Mouse (Mus musculus): ENCODE results near the gene Slc5a4b.
"Not testable (repeated sequence)": the region's sequence is repeated elsewhere in the genome, so short reads cannot be mapped to it uniquely, and the experiment has no call there.

The Slc5a4b gene

DNA sequence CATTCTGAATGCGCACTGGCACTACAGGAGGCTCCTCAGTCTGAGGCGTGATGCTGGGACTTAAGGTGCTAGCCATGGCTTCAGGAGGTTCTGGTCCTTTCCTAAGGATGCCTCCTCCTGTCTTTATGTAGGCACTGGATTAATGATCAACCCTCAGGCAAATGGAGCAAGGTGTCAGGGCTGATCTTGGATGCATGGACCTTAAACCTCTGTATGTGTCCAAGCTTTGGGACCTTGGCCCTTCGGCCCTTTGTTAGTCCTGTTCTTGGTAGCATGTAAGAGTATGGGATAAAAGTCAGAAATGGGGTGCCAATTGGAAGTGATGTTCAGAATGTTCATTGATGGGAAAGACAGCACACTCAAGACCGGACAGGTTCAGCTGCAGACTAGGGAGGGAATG, at the start of gene Slc5a4b:
Gene Slc5a4b (minus strand): TSS at position 101 of the 400 bp plus-strand sequence.
- DNase-seq (ENCODE audit: low spot score in 2 of 2) = no peak

GRCm38 (mm10) chr10:76158009-76158408, 47.2 kb upstream of the Slc5a4b start:
- DNase-seq (ENCODE audit: low spot score in 2 of 2) = no peak

- DNase-seq (ENCODE audit: low spot score in 2 of 2) = no peak
These were observed 46.8 kb upstream of the Slc5a4b start for GRCm38 (mm10) chr10:76157528-76157927.

DNA sequence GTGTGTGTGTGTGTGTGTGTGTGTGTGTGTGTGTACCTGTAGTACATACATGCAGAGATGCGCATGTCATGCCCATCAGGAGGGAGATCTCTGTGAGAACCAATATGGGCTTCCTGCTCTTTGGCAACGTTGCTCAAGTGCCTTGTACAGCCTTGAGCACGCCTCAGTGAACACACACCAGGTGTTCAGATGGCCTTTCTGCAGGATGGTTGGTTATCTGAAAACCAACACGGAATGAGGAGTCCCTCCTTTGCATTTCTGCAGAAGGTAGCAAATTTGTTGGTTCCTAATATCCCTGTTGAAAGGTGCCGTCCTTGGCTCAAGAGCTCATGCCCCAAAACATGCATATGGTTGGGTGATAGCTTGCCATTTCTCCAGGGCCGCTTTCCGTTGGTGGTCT, 45.1 kb upstream of the Slc5a4b start:
- DNase-seq (ENCODE audit: low spot score in 2 of 2) = no peak

DNA sequence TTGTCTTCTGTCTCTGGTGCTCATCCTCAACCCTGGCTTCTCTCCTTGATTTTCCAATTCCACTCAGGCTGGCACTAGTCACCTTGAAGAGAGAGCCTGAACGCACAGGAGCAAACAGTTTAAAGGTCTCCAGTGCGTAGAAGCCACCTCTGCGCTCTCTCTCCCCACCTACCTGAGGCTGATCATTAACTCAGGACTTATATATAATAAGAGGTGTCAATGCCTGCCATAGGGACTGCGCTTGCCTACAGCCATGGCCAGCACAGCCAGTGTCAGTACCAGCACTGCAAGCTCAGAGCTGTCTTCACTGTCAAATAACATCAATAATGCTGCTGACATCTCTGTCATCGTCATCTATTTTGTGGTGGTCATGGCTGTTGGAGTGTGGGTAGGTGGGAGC, 36.5 kb upstream of the Slc5a4b start, which contains the start of gene Slc5a4a:
Gene Slc5a4a (plus strand): TSS at position 174 of the 400 bp plus-strand sequence.
- no peak for DNase-seq (ENCODE audit: low spot score in 2 of 2)

DNA sequence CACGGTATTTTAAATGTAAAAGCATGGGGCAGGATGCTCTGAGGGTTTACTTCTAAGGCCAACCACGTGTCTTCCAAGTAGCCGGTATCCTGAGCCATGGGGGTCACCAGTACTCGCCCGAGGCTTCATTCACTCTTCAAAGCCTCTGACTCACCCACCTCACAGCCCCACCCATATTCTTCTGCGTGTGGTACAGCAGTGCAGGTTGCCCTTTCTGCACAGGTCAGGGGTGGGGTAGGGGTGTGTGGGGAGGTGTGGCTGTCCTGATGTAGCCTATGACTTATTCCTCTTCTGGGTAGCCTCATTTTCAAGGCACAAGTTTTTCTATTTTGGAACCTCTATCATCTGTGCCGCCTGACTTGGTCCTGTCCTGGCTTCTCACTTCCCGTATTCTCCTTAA, 36.1 kb upstream of the Slc5a4b start:
- DNase-seq (ENCODE audit: low spot score in 2 of 2) = no peak

DNA sequence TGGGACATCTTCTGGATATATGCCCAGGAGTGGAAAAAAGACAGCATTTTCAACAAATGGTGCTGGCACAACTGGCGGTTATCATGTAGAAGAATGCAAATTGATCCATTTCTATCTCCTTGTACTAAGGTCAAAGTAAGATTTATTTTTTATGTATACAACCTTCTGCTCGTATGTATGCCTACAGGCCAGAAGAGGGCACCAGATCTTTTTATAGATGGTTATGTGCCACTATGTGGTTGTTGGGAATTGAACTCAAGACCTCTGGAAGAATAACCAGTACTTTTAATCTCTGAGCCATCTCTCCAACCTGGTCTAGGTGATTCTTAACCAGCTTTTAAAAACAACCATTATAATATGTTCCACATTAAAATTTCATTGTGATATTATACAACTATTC, 25.6 kb upstream of the Slc5a4b start:
- no peak for DNase-seq (ENCODE audit: low spot score in 2 of 2)

DNA sequence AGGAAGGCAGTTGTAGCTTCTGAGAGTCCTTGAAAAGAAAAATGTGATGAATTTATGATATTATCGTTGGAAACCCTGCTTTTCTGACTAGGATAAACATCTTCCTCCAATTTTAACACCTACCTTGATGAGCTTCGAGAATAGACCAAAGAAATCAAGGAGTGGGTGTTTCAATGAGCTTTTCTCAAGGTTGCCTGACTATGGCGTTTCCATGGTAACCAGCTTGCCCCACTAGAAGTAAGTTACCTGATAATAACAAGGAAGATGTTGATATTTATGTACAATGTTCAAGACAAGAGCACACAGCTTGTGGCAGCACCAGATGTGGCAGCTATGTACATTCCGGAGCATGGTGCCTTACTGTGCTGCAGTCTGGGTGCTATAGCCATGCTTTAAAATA, 21.7 kb upstream of the Slc5a4b start:
- DNase-seq (ENCODE audit: low spot score in 2 of 2) = no peak

DNA sequence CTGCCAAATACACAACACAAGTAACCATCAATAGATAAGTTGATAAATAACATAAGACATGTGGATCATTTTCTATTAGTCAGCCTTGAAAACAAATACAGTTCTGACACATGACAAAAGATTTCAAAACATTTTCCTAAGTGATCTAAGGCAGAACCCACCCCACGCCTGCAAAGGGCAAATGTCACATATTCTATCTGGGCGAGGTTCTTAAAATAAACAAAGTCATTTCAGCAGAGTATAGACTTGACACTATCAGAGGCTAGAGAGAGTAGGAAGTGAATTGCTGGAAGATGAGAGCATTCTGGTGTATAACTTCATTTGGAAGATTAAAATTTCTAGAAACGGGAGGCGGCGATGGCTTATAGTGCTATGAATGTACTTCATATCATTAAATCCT, 10.7 kb upstream of the Slc5a4b start:
- DNase-seq (ENCODE audit: low spot score in 2 of 2) = no peak

DNA sequence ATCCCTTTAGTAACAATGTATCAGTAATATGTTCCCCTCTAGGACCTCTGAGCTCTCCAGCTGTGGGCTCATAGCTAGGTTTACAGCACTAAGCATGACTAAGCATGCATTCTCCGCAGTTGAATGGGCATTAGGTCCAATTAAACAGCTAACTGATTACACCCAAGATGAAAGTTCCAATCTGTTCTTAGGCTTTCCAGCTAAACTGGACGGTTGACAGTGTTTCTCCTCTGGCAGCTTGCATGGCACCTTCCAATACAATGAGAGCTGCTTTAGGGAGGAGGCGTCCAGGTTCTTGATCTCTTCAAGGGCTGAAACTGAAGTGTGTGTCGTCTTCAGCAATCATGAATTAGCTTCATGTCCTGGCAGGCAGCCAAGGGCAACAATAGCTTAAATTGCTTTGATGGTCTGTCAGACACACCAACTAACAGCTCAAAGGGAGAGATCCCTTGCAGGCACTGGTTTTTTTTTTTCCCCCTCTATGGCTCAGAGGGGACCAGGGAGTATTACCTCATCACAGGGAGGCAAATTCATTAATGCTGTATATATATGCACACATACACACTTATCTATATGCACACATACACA, 9.5 kb upstream of the Slc5a4b start:
- DNase-seq (ENCODE audit: low spot score in 2 of 2) = no peak

GRCm38 (mm10) chr10:76118741-76119140, 8.0 kb upstream of the Slc5a4b start:
- DNase-seq (ENCODE audit: low spot score in 2 of 2) = no peak

GRCm38 (mm10) chr10:76117966-76118365, 7.2 kb upstream of the Slc5a4b start:
- no peak for DNase-seq (ENCODE audit: low spot score in 2 of 2)

DNA sequence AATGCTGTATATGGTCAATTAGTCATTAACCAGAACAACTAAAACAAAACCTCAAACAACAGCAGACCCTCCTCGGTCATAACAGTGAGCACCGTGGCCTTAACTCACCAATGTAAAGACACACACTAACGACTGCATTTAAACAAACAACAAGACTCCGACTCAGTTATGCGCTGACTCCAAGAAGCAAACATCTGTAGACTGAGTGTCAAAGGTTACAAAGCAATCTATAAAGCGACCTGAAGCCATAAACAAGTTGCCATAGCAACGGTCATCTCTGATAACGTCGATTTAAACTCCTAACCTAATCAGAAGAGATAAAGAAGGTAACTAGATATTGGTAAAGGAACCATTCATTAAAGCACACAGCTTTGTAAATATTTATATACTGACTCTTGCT, 13.4 kb downstream of the Slc5a4b start:
- DNase-seq (ENCODE audit: low spot score in 2 of 2) = no peak

DNA sequence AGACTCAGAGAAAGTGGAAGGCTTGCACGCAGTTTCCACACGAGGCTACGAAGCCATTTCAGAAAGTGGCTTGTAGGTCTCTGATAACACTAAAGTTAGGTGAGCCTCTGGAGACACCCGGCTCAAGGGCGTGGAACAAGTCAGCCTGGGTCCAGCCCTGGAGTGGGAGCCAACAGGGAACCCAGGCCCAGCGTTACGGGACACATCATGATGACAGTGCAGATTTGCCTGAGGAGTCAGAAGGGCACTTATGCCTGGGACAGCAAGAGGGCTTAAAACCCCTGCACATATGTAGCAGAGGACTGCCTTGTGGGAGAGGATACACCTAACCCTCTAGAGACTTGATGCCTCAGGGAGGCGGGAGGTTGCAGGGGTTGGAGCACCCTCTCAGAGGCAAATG, 14.2 kb downstream of the Slc5a4b start:
- no peak for DNase-seq (ENCODE audit: low spot score in 2 of 2)

DNA sequence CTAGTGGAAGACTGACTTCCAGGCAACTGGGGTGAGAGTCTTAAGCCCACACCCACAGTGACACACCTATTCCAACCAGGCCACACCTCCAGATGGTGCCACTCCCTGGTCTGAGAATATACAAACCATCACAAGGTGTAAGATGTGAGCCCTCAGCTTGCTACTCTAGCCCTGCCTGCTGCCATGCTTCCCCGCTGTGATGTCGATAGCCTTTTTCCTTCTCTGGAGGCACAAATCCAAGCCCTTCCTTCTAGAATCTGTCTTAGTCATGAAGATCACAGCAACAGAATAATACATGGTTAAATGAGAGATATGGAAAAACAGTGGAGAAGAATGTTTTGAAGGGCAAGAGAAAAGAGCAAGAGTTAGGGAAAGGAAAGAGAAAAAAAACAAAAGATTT, 33.8 kb downstream of the Slc5a4b start:
- DNase-seq (ENCODE audit: low spot score in 2 of 2) = not testable (repeated sequence)

DNA sequence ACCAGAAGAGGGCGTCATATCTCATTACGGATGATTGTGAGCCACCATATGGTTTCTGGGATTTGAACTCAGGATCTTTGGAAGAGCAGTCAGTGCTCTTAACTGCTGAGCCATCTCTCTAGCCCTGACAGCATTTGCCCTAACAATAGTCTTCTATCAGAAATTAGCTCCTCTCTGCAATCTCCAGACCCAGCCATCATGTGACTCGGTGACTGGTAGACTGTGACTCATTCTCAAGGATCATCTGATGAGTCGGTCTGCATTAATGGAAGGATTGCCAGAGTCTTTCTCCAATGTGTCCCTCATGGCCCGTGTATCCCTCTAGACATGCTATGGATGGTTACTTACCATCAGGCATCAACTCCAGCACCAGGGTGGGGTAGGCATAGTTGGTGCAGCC, 38.7 kb downstream of the Slc5a4b start:
- not testable (repeated sequence) for DNase-seq (ENCODE audit: low spot score in 2 of 2)

- DNase-seq (ENCODE audit: low spot score in 2 of 2) = no peak
These were observed 42.8 kb downstream of the Slc5a4b start for GRCm38 (mm10) chr10:76067674-76068613.

DNA sequence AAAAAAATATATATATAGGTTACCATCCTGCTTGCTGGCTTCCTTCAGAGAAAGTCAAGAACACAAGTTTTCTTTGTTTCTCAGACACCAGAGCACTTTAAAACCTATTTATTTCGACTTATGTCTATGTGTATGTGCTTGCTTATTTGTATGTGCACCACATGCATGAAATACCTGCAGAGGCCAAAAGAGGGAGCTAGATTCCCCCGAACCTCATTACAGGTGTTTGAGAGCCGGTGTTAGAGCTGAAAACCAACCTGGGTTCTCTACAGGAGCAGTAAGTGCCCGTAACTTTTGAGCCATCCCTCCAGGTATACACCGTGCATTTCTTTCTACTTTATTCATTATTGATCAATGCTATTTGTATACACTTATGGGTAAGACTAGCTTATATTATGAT, 48.3 kb downstream of the Slc5a4b start:
- DNase-seq (ENCODE audit: low spot score in 2 of 2) = no peak

GRCm38 (mm10) chr10:76051860-76052259, 58.9 kb downstream of the Slc5a4b start:
- no peak for DNase-seq (ENCODE audit: low spot score in 2 of 2)

DNA sequence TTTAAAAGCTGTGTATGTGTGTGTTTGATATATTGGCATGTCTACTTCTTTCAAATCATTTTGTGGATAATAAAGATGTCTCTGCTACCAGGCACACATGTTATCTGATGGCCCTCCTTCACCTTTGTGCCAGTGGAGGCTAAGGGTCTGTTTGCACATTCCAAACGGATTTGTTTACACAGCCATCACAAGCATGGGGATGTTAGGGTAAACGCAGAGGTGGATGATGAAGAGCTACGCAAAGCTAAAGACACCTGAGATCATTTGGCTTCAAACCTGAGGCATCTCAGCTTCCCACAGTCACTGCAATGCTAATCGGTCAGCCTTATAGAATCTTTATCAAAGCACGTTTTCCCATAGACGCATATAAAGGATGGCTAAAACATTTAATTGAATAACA, 61.8 kb downstream of the Slc5a4b start:
- DNase-seq (ENCODE audit: low spot score in 2 of 2) = no peak

DNA sequence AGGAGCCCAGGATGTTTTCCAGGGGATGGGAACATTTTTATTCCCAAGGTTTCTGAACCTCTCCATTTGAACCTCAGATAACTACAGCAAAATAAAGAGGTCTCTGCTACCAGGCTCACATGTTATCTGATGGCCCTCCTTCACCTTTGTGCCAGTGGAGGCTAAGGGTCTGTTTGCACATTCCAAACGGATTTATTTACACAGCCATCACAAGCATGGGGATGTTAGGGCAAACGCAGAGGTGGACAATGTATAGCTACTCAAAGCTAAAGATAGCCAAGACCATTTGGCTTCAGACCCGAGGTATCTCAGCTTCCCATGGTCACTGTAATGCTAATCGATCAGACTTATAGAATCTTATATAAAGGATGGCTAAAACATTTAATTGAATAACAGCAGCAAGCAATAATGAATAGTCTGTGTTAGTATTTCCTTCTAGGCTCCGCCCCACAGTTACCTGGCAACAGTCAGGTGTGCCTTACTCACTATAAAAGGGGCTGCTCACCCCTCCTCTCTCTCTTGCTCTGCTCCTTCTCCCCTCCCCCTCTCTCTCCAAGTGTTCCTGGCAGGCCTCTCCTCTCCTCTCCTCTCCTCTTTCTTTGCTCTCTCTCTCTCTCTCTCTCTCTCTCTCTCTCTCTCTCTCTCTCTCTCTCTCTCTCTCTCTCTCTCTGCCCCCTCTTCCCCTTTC, 63.4 kb downstream of the Slc5a4b start:
- DNase-seq (ENCODE audit: low spot score in 2 of 2) = no peak

DNA sequence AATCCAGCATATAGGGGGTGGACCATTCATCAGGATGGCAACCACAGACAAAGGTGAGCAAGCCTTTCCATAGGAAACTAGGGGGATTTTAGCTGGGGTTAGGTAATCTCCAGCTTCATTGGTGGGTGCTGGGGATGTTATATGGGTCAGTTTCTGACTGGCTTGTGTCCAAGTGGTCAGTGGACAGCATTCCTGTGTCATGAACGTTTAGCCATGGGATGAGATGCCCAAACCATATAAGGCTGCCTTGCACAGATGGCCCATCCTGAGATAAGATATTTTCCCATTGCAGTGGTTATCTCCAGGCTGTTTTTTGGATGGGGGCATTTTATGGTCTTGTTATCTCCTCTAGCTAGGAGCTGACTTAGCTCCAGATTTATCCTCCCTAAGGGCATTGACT, 64.0 kb downstream of the Slc5a4b start:
- DNase-seq (ENCODE audit: low spot score in 2 of 2) = no peak

DNA sequence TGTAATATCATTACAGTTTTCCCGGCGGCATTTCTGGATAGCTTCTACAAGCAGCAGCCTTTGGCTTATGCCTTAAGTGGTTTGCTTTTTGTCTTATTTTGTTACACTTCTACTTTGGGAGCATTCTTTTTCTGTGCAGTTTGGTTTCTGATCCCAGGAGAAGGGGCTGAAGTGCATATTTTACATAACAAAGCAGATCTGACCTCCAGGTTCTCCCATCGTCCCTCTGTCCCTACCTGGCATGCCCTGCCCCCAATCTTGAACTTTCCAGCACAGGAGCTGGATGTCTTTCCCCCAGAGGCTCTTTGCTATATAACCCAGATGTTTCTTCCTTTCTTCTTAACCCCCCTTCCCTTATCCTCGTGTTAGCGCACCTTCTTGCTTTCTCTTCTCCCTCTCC, 65.4 kb downstream of the Slc5a4b start:
- no peak for DNase-seq (ENCODE audit: low spot score in 2 of 2)
